Mouse (Mus musculus) heart, adult 11 months (tissue): ENCODE results near the gene Fam221a.
"Not testable (repeated sequence)": the region's sequence is repeated elsewhere in the genome, so short reads cannot be mapped to it uniquely, and the experiment has no call there.

ENCODE experiments used
- DNase-seq: peaks from one replicate; pipeline ENCODE4 v3.0.0; 2022

The Fam221a gene

GRCm38 (mm10) chr6:49394276-49394675 lies 26.7 kb downstream of the Fam221a start:
- DNase-seq: no peak

GRCm38 (mm10) chr6:49395316-49395715 lies 27.8 kb downstream of the Fam221a start, which contains the start of gene Stk31:
Gene Stk31 (plus strand): TSS chr6:49395604.
- DNase-seq: peak; percentile 94

GRCm38 (mm10) chr6:49397466-49397865 lies 29.9 kb downstream of the Fam221a start:
- DNase-seq: no peak

- DNase-seq: no peak
Observed at GRCm38 (mm10) chr6:49398365-49398764, 30.8 kb downstream of the Fam221a start.

- no peak for DNase-seq
Observed at GRCm38 (mm10) chr6:49410830-49411229, 43.3 kb downstream of the Fam221a start.

- DNase-seq: not testable (repeated sequence)
Observed at GRCm38 (mm10) chr6:49412967-49413366, 45.4 kb downstream of the Fam221a start.

- no peak for DNase-seq
Observed at GRCm38 (mm10) chr6:49415971-49416370, 48.4 kb downstream of the Fam221a start.

GRCm38 (mm10) chr6:49437306-49437705 lies 69.8 kb downstream of the Fam221a start:
- no peak for DNase-seq
